Mouse (Mus musculus) stomach, postnatal 0 days (tissue): ENCODE data around the gene Wdr26. TPM values are rescaled to one million over a fixed set of nuclear protein-coding genes. Genes with fewer than 3 reads are reported as not detected.

Experiments used
- ATAC-seq: fragments of 200-750 bp; cut with Nextera tagmentation; 2 replicates; pipeline ENCODE4 v1.8.0; 2017; ENCODE audit not compliant: low FRiP score, low TSS enrichment
- DNase-seq: peaks from one replicate; pipeline ENCODE4 v3.0.0-alpha.2; 2016; ENCODE audit warnings: low spot score
- H3K27ac ChIP-seq: fragments of 300-500 bp; sonication (generic); replicated peaks from 2 replicates; pipeline ENCODE4 v1.5.1; 2014; ENCODE audit warnings: mild to moderate bottlenecking, control low read depth
- H3K27me3 ChIP-seq: fragments of 300-500 bp; sonication (generic); 2 replicates; pipeline ENCODE4 v1.6.1; 2014; ENCODE audit warnings: low read length; ENCODE audit not compliant: control insufficient read depth, insufficient read depth
- H3K36me3 ChIP-seq: fragments of 300-500 bp; sonication (generic); 2 replicates; pipeline ENCODE4 v1.6.1; 2014; ENCODE audit warnings: low read length, mixed read lengths; ENCODE audit not compliant: control insufficient read depth, insufficient read depth
- H3K4me1 ChIP-seq: fragments of 300-500 bp; sonication (generic); replicated peaks from 2 replicates; pipeline ENCODE4 v1.6.1; 2014; ENCODE audit warnings: antibody characterized with exemption; ENCODE audit not compliant: control insufficient read depth, insufficient read depth
- H3K4me2 ChIP-seq: fragments of 300-500 bp; sonication (generic); replicated peaks from 2 replicates; pipeline ENCODE4 v1.6.1; 2014; ENCODE audit warnings: low read depth, mild to moderate bottlenecking, control low read depth, moderate library complexity
- H3K4me3 ChIP-seq: fragments of 300-500 bp; sonication (generic); 2 replicates; pipeline ENCODE4 v1.5.1; 2014; ENCODE audit warnings: low read depth, low read length, control low read depth
- H3K9ac ChIP-seq: fragments of 300-500 bp; sonication (generic); 2 replicates; pipeline ENCODE4 v1.6.1; 2014; ENCODE audit warnings: mild to moderate bottlenecking, low read length, control low read depth, mixed read lengths
- H3K9me3 ChIP-seq: fragments of 300-500 bp; sonication (generic); 2 replicates; pipeline ENCODE4 v1.6.1; 2016; ENCODE audit warnings: low read length; ENCODE audit not compliant: control insufficient read depth
- CTCF ChIP-seq: IDR thresholded peaks from 2 replicates; pipeline ENCODE4 v1.5.1; 2016; ENCODE audit warnings: antibody characterized with exemption, low read depth, mild to moderate bottlenecking, moderate library complexity
- EP300 ChIP-seq: optimal IDR thresholded peaks from 2 replicates; pipeline ENCODE3; 2016; ENCODE audit warnings: antibody characterized with exemption
- WGBS: fragments of 180-500 bp; shearing (Covaris S2); extraction: QIAGEN DNeasy Blood & Tissue Kit; methylation state at CpG from one replicate; pipeline ENCODE4 v1.1.7; 2014; 5-methylcytosine and 5-hydroxymethylcytosine counted together
- polyA plus RNA-seq: library from polyadenylated mRNA; unstranded; fragments of >200 nt; fragmentation: Nextera tagmentation; extraction: Ambion mirVana; gene quantifications from 2 replicates; pipeline ENCODE4 v1.2.1, GENCODE M21; 2015

Gene Wdr26
- polyA plus RNA-seq, 1 experiment from 2014 or later: 42.1 TPM

- no peaks in the 10 kb centered on the region for H3K9me3 ChIP-seq
- WGBS: 79% methylated on average over 5 of the region's 5 CpGs
- no peaks in the 10 kb centered on the region for H3K27me3 ChIP-seq
- DNase-seq (peak; percentile 46), ATAC-seq (no peak)
- H3K4me3 ChIP-seq: no peak overlapping the region
- TF ChIP-seq CTCF (no peak), EP300 (no peak)
- peaks cover 3% of the 10 kb centered on the region for H3K4me1 ChIP-seq
- H3K4me2 ChIP-seq: no peak overlapping the region
- no peaks in the 10 kb centered on the region for H3K36me3 ChIP-seq
- H3K27ac ChIP-seq: peak overlapping the region; percentile 96
- no peak overlapping the region for H3K9ac ChIP-seq
These were observed 46.8 kb upstream of the Wdr26 start for GRCm38 (mm10) chr1:181258616-181259015.

DNA sequence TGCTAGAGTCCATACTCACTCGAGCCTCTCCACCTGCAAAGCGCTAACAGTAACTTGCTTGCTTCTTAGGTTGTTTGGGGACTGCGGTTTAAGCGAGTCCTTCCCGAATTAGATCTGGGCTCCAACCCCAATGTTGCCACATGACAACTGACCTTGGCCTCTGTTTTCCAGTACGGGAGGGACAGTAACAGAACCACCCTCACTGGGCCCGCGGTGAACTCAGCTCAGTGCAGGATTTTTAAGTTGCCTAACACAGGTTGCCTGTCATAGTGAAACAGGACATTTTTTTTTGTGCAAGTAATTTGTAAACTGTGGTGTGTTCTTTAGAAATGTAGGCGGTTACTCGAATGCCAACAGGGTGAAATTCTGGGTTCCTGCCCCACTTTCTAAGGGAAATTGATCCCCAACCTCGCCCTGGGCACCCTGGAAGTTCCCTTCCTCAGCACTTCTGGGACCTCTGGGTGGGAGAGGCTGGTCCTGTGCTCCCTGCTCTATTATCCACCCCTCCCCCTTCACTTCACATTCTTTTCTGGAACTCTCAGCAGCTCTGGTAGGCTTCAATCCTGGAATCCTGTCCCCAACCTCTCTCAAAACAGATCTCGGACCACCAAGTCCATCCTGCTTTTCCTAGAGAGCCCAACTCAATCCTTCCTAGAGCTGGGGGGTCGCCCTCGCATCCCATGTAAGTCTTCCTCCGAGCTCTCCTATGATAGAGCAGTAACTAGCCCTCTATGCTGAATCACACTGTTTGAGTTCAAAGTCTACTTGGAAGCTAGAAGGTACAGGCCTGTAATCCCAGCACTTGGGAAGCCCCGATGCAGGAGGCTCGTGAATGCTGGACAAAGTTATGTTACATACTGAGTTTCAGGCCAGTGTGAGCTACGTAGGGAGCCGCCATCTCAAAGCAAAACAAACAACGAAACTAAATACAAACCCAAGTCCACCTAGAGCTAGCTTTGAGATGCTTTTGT lies 46.1 kb upstream of the Wdr26 start:
- Histone ChIP-seq H3K27me3 (no peaks in the 10 kb centered on the region), H3K36me3 (no peaks in the 10 kb centered on the region), H3K4me3 (no peak overlapping the region; the same call in 1 of the 2 replicates), H3K9ac (peak overlapping the region; percentile 41; the same call in 1 of the 2 replicates), H3K9me3 (no peaks in the 10 kb centered on the region), H3K27ac (peak overlapping the region; percentile 96), H3K4me2 (peak overlapping the region; percentile 76), H3K4me1 (peaks cover 3% of the 10 kb centered on the region)
- 56% methylated on average over 20 of the region's 20 CpGs for WGBS
- ATAC-seq (peak; percentile 63), DNase-seq (peak; percentile 62)
- no peak for TF ChIP-seq CTCF
- TF ChIP-seq EP300: no peak

GRCm38 (mm10) chr1:181256689-181257584 lies 45.1 kb upstream of the Wdr26 start:
- WGBS: 18% methylated on average over 31 of the region's 36 CpGs
- H3K9ac ChIP-seq: peak overlapping the region; percentile 61
- peak; percentile 90 for ATAC-seq
- peak overlapping the region; percentile 41 for H3K4me3 ChIP-seq
- H3K27me3 ChIP-seq: no peaks in the 10 kb centered on the region
- peak; percentile 96 for DNase-seq
- TF ChIP-seq EP300 (peak; percentile 86), CTCF (no peak)
- peaks cover 3% of the 10 kb centered on the region for H3K4me1 ChIP-seq
- H3K4me2 ChIP-seq: peak overlapping the region; percentile 76
- no peaks in the 10 kb centered on the region for H3K9me3 ChIP-seq
- no peaks in the 10 kb centered on the region for H3K36me3 ChIP-seq
- H3K27ac ChIP-seq: peak overlapping the region; percentile 97

GRCm38 (mm10) chr1:181255891-181256688 lies 44.3 kb upstream of the Wdr26 start:
- ATAC-seq (peak; percentile 25), DNase-seq (peak; percentile 65)
- peak overlapping the region; percentile 41 for H3K4me3 ChIP-seq
- H3K27ac ChIP-seq: peak overlapping the region; percentile 97
- 2% methylated on average over 20 of the region's 20 CpGs for WGBS
- peak overlapping the region; percentile 61 for H3K9ac ChIP-seq
- peak overlapping the region; percentile 76 for H3K4me2 ChIP-seq
- H3K9me3 ChIP-seq: no peaks in the 10 kb centered on the region
- no peaks in the 10 kb centered on the region for H3K27me3 ChIP-seq
- peaks cover 3% of the 10 kb centered on the region for H3K4me1 ChIP-seq
- no peak for TF ChIP-seq EP300
- peak; percentile 64 for TF ChIP-seq CTCF
- H3K36me3 ChIP-seq: no peaks in the 10 kb centered on the region

GRCm38 (mm10) chr1:181255450-181255849 lies 43.6 kb upstream of the Wdr26 start:
- no peaks in the 10 kb centered on the region for H3K9me3 ChIP-seq

More at GRCm38 (mm10) chr1:181255450-181255849, 43.6 kb upstream of the Wdr26 start:
- Histone ChIP-seq H3K27me3 (no peaks in the 10 kb centered on the region), H3K4me1 (peaks cover 3% of the 10 kb centered on the region), H3K4me2 (peak overlapping the region; percentile 76; the same call in 1 of the 2 replicates), H3K27ac (peak overlapping the region; percentile 97), H3K9ac (no peak overlapping the region), H3K4me3 (no peak overlapping the region; the same call in 1 of the 2 replicates), H3K36me3 (no peaks in the 10 kb centered on the region)
- no peak for ATAC-seq
- TF ChIP-seq CTCF (no peak), EP300 (no peak)
- 40% methylated on average over 9 of the region's 9 CpGs for WGBS
- no peak for DNase-seq
